Mouse (Mus musculus) liver, adult 2 months (tissue): ENCODE data around the gene Sertad4. TPM values are rescaled to one million over a fixed set of nuclear protein-coding genes. Genes with fewer than 3 reads are reported as not detected.

Source experiments
- DNase-seq: peaks from one replicate; pipeline ENCODE4 v3.0.0-alpha.2; 2011; ENCODE audit warnings: low read depth, low spot score; ENCODE audit errors: extremely low read depth
- H3K27ac ChIP-seq: fragments of 200-500 bp; replicated peaks from 2 replicates; pipeline ENCODE4 v1.5.1; 2012; ENCODE audit warnings: low read depth, mild to moderate bottlenecking, control low read depth, inconsistent platforms, low read length; ENCODE audit not compliant: insufficient read depth
- H3K27me3 ChIP-seq: fragments of 200-500 bp; 2 replicates; pipeline ENCODE4 v1.6.1; 2012; ENCODE audit warnings: mild to moderate bottlenecking, moderate library complexity, low read length, inconsistent platforms; ENCODE audit not compliant: control insufficient read depth, insufficient read depth
- H3K36me3 ChIP-seq: fragments of 200-500 bp; 2 replicates; pipeline ENCODE4 v1.6.1; 2012; ENCODE audit warnings: low read length, inconsistent platforms; ENCODE audit not compliant: control insufficient read depth, insufficient read depth
- H3K4me1 ChIP-seq: fragments of 200-500 bp; 2 replicates; pipeline ENCODE4 v1.6.1; 2011; ENCODE audit warnings: low read length; ENCODE audit not compliant: control insufficient read depth, insufficient read depth
- H3K4me3 ChIP-seq: fragments of 200-500 bp; 2 replicates; pipeline ENCODE4 v1.5.1; 2011; ENCODE audit warnings: low read depth, mild to moderate bottlenecking, control low read depth, low read length, moderate library complexity; ENCODE audit not compliant: insufficient read depth
- H3K79me2 ChIP-seq: fragments of 200-500 bp; 2 replicates; pipeline ENCODE4 v1.6.1; 2012; ENCODE audit warnings: inconsistent platforms, mild to moderate bottlenecking, low read length, moderate library complexity; ENCODE audit not compliant: control insufficient read depth, insufficient read depth
- H3K9ac ChIP-seq: fragments of 200-500 bp; 2 replicates; pipeline ENCODE4 v1.6.1; 2012; ENCODE audit warnings: low read depth, mild to moderate bottlenecking, control low read depth, inconsistent platforms, low read length
- CTCF ChIP-seq: fragments of 200-500 bp; IDR thresholded peaks from 2 replicates; pipeline ENCODE4 v1.5.1; 2011; ENCODE audit warnings: low read depth, low read length, control low read depth
- POLR2A ChIP-seq: fragments of 200-500 bp; IDR thresholded peaks from 2 replicates; pipeline ENCODE4 v1.6.1; 2011; ENCODE audit warnings: low read length, control low read depth; ENCODE audit not compliant: insufficient read depth; ENCODE audit errors: extremely low read depth
- WGBS: fragments of 180-500 bp; shearing (Covaris S2); methylation state at CpG from one replicate; pipeline ENCODE4 v1.1.7; 2018; 5-methylcytosine and 5-hydroxymethylcytosine counted together
- polyA plus RNA-seq: library from polyadenylated mRNA; depleted of rRNA; stranded (reverse); fragments of >200 nt; gene quantifications from 2 replicates; pipeline ENCODE4 v1.2.3, GENCODE M21; 2012
- total RNA-seq: library from RNA; depleted of rRNA; stranded (reverse); fragments of >200 nt; gene quantifications from 2 replicates; pipeline ENCODE4 v1.2.3, GENCODE M21; 2014

Sertad4 gene
- total and polyA plus RNA-seq, 2 experiments, result 0.06 TPM; not detected in 1

GRCm38 (mm10) chr1:192854819-192855271 lies 711 bp downstream of the Sertad4 start:
- Histone ChIP-seq H3K27ac (no peak overlapping the region), H3K36me3 (no peaks in the 10 kb centered on the region), H3K27me3 (peaks cover 9% of the 10 kb centered on the region), H3K9ac (peak overlapping the region; percentile 47; the same call in 1 of the 2 replicates), H3K4me1 (no peaks in the 10 kb centered on the region), H3K4me3 (peak overlapping the region; percentile 37; the same call in 1 of the 2 replicates), H3K79me2 (no peaks in the 10 kb centered on the region)
- under 1% methylated on average over 45 of the region's 45 CpGs for WGBS
- DNase-seq, result no peak
- TF ChIP-seq POLR2A (no peak), CTCF (no peak)

DNA sequence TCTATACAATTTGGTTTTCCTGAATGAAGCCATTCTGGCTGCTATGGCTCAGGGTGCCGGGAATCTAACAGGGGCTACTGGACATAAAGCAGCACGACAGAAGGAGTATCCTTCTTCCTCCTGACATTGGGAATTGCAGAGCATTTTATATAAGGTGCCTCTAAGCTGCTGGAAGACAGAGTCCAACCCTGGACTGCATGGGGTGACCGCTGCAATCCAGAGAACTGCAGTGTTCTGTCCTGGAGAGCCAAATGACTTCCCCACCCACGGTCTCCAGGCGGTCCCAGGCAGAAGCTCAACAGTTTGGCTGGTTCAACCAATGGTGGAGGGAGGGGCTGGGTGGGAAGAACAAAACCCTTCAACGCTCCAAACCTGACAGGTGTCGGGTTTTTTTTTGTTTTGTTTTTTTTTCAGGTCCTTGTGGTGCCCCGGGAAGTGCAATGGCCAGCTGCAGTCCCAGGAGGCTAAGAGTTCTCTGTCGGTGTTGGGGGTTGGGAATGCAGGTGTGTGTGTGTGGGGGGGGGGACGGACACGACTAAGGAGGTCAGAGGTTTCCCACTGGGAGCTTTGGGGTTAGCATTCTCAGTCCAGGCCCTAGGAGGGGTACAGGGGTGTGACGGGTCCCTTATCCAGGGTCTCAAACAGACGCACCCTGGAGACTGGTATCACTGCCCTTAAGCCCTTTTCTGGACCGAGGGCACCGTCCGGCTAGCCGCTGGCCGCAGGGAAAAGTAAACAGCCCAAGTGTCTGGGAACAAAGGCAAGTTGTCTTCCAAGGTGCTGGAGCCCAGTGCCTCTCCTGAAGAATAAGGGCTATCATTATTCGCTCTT lies 1.4 kb downstream of the Sertad4 start:
- no peak for DNase-seq
- TF ChIP-seq POLR2A, result no peak
- no peak for TF ChIP-seq CTCF

GRCm38 (mm10) chr1:192853429-192853828 lies 2.1 kb downstream of the Sertad4 start:
- DNase-seq, result no peak
- no peak overlapping the region for H3K4me3 ChIP-seq
- no peak overlapping the region for H3K9ac ChIP-seq
- TF ChIP-seq POLR2A (no peak), CTCF (no peak)
- H3K79me2 ChIP-seq, result no peaks in the 10 kb centered on the region
- H3K27ac ChIP-seq, result no peak overlapping the region
- H3K4me1 ChIP-seq, result no peaks in the 10 kb centered on the region
- no peaks in the 10 kb centered on the region for H3K36me3 ChIP-seq
- WGBS, result 57% methylated on average over 2 of the region's 2 CpGs
- peaks cover 9% of the 10 kb centered on the region for H3K27me3 ChIP-seq

More for the DNA sequence above, 1.4 kb downstream of the Sertad4 start:
- H3K4me1 ChIP-seq, result no peaks in the 10 kb centered on the region
- H3K4me3 ChIP-seq, result no peak overlapping the region
- H3K79me2 ChIP-seq, result no peaks in the 10 kb centered on the region
- H3K9ac ChIP-seq, result no peak overlapping the region
- peaks cover 9% of the 10 kb centered on the region for H3K27me3 ChIP-seq
- WGBS, result 9% methylated on average over 19 of the region's 19 CpGs
- H3K36me3 ChIP-seq, result no peaks in the 10 kb centered on the region
- H3K27ac ChIP-seq, result no peak overlapping the region

- Histone ChIP-seq H3K27me3 (peaks cover 9% of the 10 kb centered on the region), H3K27ac (no peak overlapping the region), H3K4me1 (no peaks in the 10 kb centered on the region), H3K79me2 (no peaks in the 10 kb centered on the region), H3K4me3 (no peak overlapping the region), H3K36me3 (no peaks in the 10 kb centered on the region), H3K9ac (no peak overlapping the region)
- no peak for DNase-seq
- no peak for TF ChIP-seq POLR2A
Measured at GRCm38 (mm10) chr1:192852047-192852446, 3.5 kb downstream of the Sertad4 start.

GRCm38 (mm10) chr1:192851640-192852039 lies 3.9 kb downstream of the Sertad4 start:
- no peak overlapping the region for H3K27ac ChIP-seq
- no peaks in the 10 kb centered on the region for H3K79me2 ChIP-seq
- no peaks in the 10 kb centered on the region for H3K4me1 ChIP-seq
- H3K4me3 ChIP-seq, result no peak overlapping the region
- DNase-seq, result no peak
- 17% methylated on average over 6 of the region's 6 CpGs for WGBS
- H3K9ac ChIP-seq, result no peak overlapping the region
- no peaks in the 10 kb centered on the region for H3K36me3 ChIP-seq
- peaks cover 9% of the 10 kb centered on the region for H3K27me3 ChIP-seq
- TF ChIP-seq CTCF (no peak), POLR2A (no peak)

DNA sequence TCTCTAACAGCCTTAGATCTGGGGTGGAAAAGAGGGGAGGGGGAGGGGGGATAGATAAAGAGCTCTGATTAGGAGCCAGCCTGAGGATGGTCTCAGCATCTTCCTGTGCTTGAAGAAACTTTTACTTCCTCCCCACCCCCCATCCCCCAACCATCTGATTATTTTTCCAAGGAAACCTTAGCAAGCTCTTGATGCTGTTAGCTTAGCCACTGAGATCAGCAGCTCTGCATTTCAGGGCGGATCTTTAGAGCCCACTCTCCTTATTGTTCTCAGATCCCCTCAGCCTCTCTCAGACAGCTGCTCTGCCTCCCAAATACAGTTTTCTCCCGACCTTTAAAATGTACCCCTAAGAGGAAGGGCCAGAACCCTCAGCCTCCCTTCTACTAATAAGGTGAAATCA lies 4.4 kb downstream of the Sertad4 start:
- TF ChIP-seq POLR2A, result no peak
- no peak for TF ChIP-seq CTCF
- Histone ChIP-seq H3K36me3 (no peaks in the 10 kb centered on the region), H3K79me2 (no peaks in the 10 kb centered on the region), H3K27me3 (peaks cover 9% of the 10 kb centered on the region), H3K4me3 (no peak overlapping the region), H3K4me1 (no peaks in the 10 kb centered on the region), H3K9ac (no peak overlapping the region), H3K27ac (no peak overlapping the region)
- 8% methylated on average over 2 of the region's 2 CpGs for WGBS
- no peak for DNase-seq
